Mouse (Mus musculus): ENCODE results near the gene Ndel1. TPM values are rescaled to one million over a fixed set of nuclear protein-coding genes. Genes with fewer than 3 reads are reported as not detected.

The Ndel1 gene
- total and polyA plus RNA-seq, 2 experiments = 33.8 to 41.3 TPM

GRCm38 (mm10) chr11:68905665-68906460 lies 34.2 kb upstream of the Ndel1 start:
- H3K9ac ChIP-seq (ENCODE audit: low read depth, low read length) = no peak overlapping the region
- peaks cover 35% of the 10 kb centered on the region for H3K36me3 ChIP-seq (ENCODE audit: control insufficient read depth, insufficient read depth, low read length)
- H3K27me3 ChIP-seq (ENCODE audit: control insufficient read depth, insufficient read depth, low read length) = no peaks in the 10 kb centered on the region
- no peaks in the 10 kb centered on the region for H3K79me2 ChIP-seq (ENCODE audit: control insufficient read depth, insufficient read depth, low read length)
- no peak overlapping the region for H3K4me3 ChIP-seq (ENCODE audit: insufficient read depth, low read depth, low read length)
- peaks cover 2% of the 10 kb centered on the region; the same call in 1 of the 2 replicates for H3K4me1 ChIP-seq (ENCODE audit: control insufficient read depth, insufficient read depth, low read length)
- WGBS = 96% methylated on average over 9 of the region's 9 CpGs
- no peak for DNase-seq (ENCODE audit: extremely low read depth, low read depth, low spot score)
- no peak for TF ChIP-seq CTCF (IDR thresholded peaks at IDR 0.05; ENCODE audit: low read depth, low read length)
- TF ChIP-seq POLR2A (IDR thresholded peaks at IDR 0.05; ENCODE audit: extremely low read depth, insufficient read depth, low read length) = no peak
- no peak overlapping the region for H3K27ac ChIP-seq (replicated peaks; ENCODE audit: insufficient read depth, low read depth, low read length)

DNA sequence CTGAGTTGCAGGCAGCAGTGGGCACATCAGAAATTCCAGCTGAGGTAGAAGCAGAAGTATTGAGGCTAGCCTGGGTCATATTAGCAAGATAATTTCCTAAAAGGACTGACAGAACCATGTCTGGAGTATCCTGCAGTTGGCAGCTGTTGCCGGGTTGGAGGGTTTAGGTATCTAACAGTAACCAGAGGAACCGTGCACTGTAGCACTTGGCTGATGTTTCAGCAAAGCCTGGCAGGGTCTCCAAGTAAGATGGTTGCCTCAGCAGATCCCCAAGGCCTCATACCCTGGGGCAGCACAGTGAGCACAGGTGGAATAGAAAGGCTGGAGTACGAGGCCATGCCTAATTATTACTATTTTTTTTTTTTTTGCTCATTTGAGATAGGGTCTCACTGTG lies 33.5 kb upstream of the Ndel1 start:
- no peaks in the 10 kb centered on the region for H3K27me3 ChIP-seq (ENCODE audit: control insufficient read depth, insufficient read depth, low read length)
- H3K4me3 ChIP-seq (ENCODE audit: insufficient read depth, low read depth, low read length) = no peak overlapping the region
- H3K27ac ChIP-seq (replicated peaks; ENCODE audit: insufficient read depth, low read depth, low read length) = no peak overlapping the region
- H3K4me1 ChIP-seq (ENCODE audit: control insufficient read depth, insufficient read depth, low read length) = peaks cover 2% of the 10 kb centered on the region; the same call in 1 of the 2 replicates
- H3K9ac ChIP-seq (ENCODE audit: low read depth, low read length) = no peak overlapping the region
- no peak for DNase-seq (ENCODE audit: extremely low read depth, low read depth, low spot score)
- peaks cover 35% of the 10 kb centered on the region for H3K36me3 ChIP-seq (ENCODE audit: control insufficient read depth, insufficient read depth, low read length)
- no peak for TF ChIP-seq CTCF (IDR thresholded peaks at IDR 0.05; ENCODE audit: low read depth, low read length)
- no peak for TF ChIP-seq POLR2A (IDR thresholded peaks at IDR 0.05; ENCODE audit: extremely low read depth, insufficient read depth, low read length)
- 94% methylated on average over 3 of the region's 3 CpGs for WGBS
- no peaks in the 10 kb centered on the region for H3K79me2 ChIP-seq (ENCODE audit: control insufficient read depth, insufficient read depth, low read length)

GRCm38 (mm10) chr11:68904375-68905137 lies 32.9 kb upstream of the Ndel1 start:
- Histone ChIP-seq H3K27me3 (ENCODE audit: control insufficient read depth, insufficient read depth, low read length) (no peaks in the 10 kb centered on the region), H3K4me1 (ENCODE audit: control insufficient read depth, insufficient read depth, low read length) (peaks cover 2% of the 10 kb centered on the region; the same call in 1 of the 2 replicates), H3K79me2 (ENCODE audit: control insufficient read depth, insufficient read depth, low read length) (no peaks in the 10 kb centered on the region), H3K4me3 (ENCODE audit: insufficient read depth, low read depth, low read length) (no peak overlapping the region), H3K9ac (ENCODE audit: low read depth, low read length) (no peak overlapping the region), H3K36me3 (ENCODE audit: control insufficient read depth, insufficient read depth, low read length) (peaks cover 35% of the 10 kb centered on the region), H3K27ac (replicated peaks; ENCODE audit: insufficient read depth, low read depth, low read length) (no peak overlapping the region)
- 85% methylated on average over 8 of the region's 8 CpGs for WGBS
- TF ChIP-seq POLR2A (IDR thresholded peaks at IDR 0.05; ENCODE audit: extremely low read depth, insufficient read depth, low read length) (no peak), CTCF (IDR thresholded peaks at IDR 0.05; ENCODE audit: low read depth, low read length) (peak; percentile 4; the same call in 1 of the 2 replicates)
- peak; percentile 48 for DNase-seq (ENCODE audit: extremely low read depth, low read depth, low spot score)

DNA sequence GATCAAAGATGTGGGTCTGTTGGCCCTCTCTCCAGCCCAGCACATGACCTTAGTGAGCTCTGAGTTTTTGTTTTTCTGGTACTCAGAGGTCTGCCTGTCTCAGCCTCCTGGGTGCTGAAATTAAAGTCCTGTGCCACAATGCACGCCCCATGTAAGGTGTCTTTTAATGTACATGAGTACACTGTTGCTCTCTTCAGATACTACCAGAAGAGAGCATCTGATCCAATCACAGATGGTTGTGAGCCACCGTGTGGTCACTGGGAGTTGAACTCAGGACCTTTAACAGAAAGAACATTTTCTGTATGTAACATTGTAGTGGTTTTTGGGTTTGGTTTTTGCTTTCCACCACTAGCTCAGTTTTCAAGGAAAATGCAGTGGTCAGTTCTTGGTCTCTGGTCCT lies 32.1 kb upstream of the Ndel1 start:
- no peak for DNase-seq (ENCODE audit: extremely low read depth, low read depth, low spot score)
- WGBS = 91% methylated on average over 2 of the region's 2 CpGs
- no peaks in the 10 kb centered on the region for H3K27me3 ChIP-seq (ENCODE audit: control insufficient read depth, insufficient read depth, low read length)
- no peak overlapping the region for H3K4me3 ChIP-seq (ENCODE audit: insufficient read depth, low read depth, low read length)
- peaks cover 35% of the 10 kb centered on the region for H3K36me3 ChIP-seq (ENCODE audit: control insufficient read depth, insufficient read depth, low read length)
- H3K9ac ChIP-seq (ENCODE audit: low read depth, low read length) = no peak overlapping the region
- no peak overlapping the region for H3K27ac ChIP-seq (replicated peaks; ENCODE audit: insufficient read depth, low read depth, low read length)
- peaks cover 2% of the 10 kb centered on the region; the same call in 1 of the 2 replicates for H3K4me1 ChIP-seq (ENCODE audit: control insufficient read depth, insufficient read depth, low read length)
- TF ChIP-seq POLR2A (IDR thresholded peaks at IDR 0.05; ENCODE audit: extremely low read depth, insufficient read depth, low read length) (no peak), CTCF (IDR thresholded peaks at IDR 0.05; ENCODE audit: low read depth, low read length) (no peak)
- no peaks in the 10 kb centered on the region for H3K79me2 ChIP-seq (ENCODE audit: control insufficient read depth, insufficient read depth, low read length)

DNA sequence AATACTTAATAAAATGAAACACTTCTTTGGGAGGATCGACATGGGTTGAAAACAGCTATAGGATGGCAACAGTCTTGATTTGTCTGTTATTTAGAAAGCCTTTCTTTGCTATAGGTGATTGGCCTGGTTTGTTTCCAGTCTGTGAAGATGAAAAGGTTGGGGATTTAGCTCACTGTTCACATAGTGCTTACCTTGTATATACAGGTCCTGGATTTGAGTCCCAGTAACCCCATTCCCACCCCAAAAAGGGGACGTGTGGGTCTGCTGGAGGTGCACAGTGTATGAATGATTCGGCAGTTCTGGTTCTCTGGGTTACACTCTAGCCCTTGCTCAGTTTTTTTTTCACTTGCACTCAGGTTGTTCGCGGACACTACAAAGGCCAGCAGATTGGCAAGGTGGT lies 31.2 kb upstream of the Ndel1 start:
- H3K4me1 ChIP-seq (ENCODE audit: control insufficient read depth, insufficient read depth, low read length) = peaks cover 2% of the 10 kb centered on the region; the same call in 1 of the 2 replicates
- 69% methylated on average over 5 of the region's 5 CpGs for WGBS
- no peaks in the 10 kb centered on the region for H3K27me3 ChIP-seq (ENCODE audit: control insufficient read depth, insufficient read depth, low read length)
- DNase-seq (ENCODE audit: extremely low read depth, low read depth, low spot score) = no peak
- H3K79me2 ChIP-seq (ENCODE audit: control insufficient read depth, insufficient read depth, low read length) = no peaks in the 10 kb centered on the region
- H3K27ac ChIP-seq (replicated peaks; ENCODE audit: insufficient read depth, low read depth, low read length) = no peak overlapping the region
- H3K9ac ChIP-seq (ENCODE audit: low read depth, low read length) = no peak overlapping the region
- TF ChIP-seq CTCF (IDR thresholded peaks at IDR 0.05; ENCODE audit: low read depth, low read length) (no peak), POLR2A (IDR thresholded peaks at IDR 0.05; ENCODE audit: extremely low read depth, insufficient read depth, low read length) (no peak)
- H3K4me3 ChIP-seq (ENCODE audit: insufficient read depth, low read depth, low read length) = no peak overlapping the region
- peaks cover 35% of the 10 kb centered on the region for H3K36me3 ChIP-seq (ENCODE audit: control insufficient read depth, insufficient read depth, low read length)
